Mouse (Mus musculus): Measurements from ENCODE around the gene Bcl2l14. TPM values are rescaled to one million over a fixed set of nuclear protein-coding genes. Genes with fewer than 3 reads are reported as not detected.

Bcl2l14 gene
- polyA plus RNA-seq, 1 experiment: 2.1 TPM

- no peaks in the 10 kb centered on the region for H3K27me3 ChIP-seq (ENCODE audit: control insufficient read depth, insufficient read depth, low read length)
- 95% methylated on average over 3 of the region's 3 CpGs for WGBS
- no peaks in the 10 kb centered on the region for H3K36me3 ChIP-seq (ENCODE audit: control insufficient read depth, insufficient read depth, low read length)
- no peak for DNase-seq
- no peak overlapping the region for H3K27ac ChIP-seq (ENCODE audit: control insufficient read depth, insufficient read depth, low read length)
- peaks cover 14% of the 10 kb centered on the region for H3K4me1 ChIP-seq (replicated peaks; ENCODE audit: control insufficient read depth, insufficient read depth, low read length)
- no peak overlapping the region for H3K4me3 ChIP-seq (ENCODE audit: control insufficient read depth, insufficient read depth, low read length)
- no peak for TF ChIP-seq CTCF (IDR thresholded peaks at IDR 0.05; ENCODE audit: borderline replicate concordance, control insufficient read depth, extremely low read depth, insufficient read depth, low read length, poor library complexity)
- TF ChIP-seq POLR2A (IDR thresholded peaks at IDR 0.05; ENCODE audit: control insufficient read depth, extremely low read depth, insufficient read depth, low read length, poor library complexity): no peak
Observed at GRCm38 (mm10) chr6:134416556-134417105, 20.5 kb downstream of the Bcl2l14 start.

GRCm38 (mm10) chr6:134417886-134418285 is 21.8 kb downstream of the Bcl2l14 start:
- Histone ChIP-seq H3K36me3 (ENCODE audit: control insufficient read depth, insufficient read depth, low read length) (no peaks in the 10 kb centered on the region), H3K27me3 (ENCODE audit: control insufficient read depth, insufficient read depth, low read length) (no peaks in the 10 kb centered on the region), H3K4me3 (ENCODE audit: control insufficient read depth, insufficient read depth, low read length) (no peak overlapping the region), H3K27ac (ENCODE audit: control insufficient read depth, insufficient read depth, low read length) (no peak overlapping the region), H3K4me1 (replicated peaks; ENCODE audit: control insufficient read depth, insufficient read depth, low read length) (peaks cover 14% of the 10 kb centered on the region)
- TF ChIP-seq CTCF (IDR thresholded peaks at IDR 0.05; ENCODE audit: borderline replicate concordance, control insufficient read depth, extremely low read depth, insufficient read depth, low read length, poor library complexity): no peak
- no peak for TF ChIP-seq POLR2A (IDR thresholded peaks at IDR 0.05; ENCODE audit: control insufficient read depth, extremely low read depth, insufficient read depth, low read length, poor library complexity)
- WGBS: 91% methylated on average over 3 of the region's 3 CpGs
- no peak for DNase-seq

- H3K4me1 ChIP-seq (replicated peaks; ENCODE audit: control insufficient read depth, insufficient read depth, low read length): peaks cover 4% of the 10 kb centered on the region; the same call in 1 of the 2 replicates
- 90% methylated on average over 8 of the region's 8 CpGs for WGBS
- no peaks in the 10 kb centered on the region for H3K36me3 ChIP-seq (ENCODE audit: control insufficient read depth, insufficient read depth, low read length)
- TF ChIP-seq CTCF (IDR thresholded peaks at IDR 0.05; ENCODE audit: borderline replicate concordance, control insufficient read depth, extremely low read depth, insufficient read depth, low read length, poor library complexity) (no peak), POLR2A (IDR thresholded peaks at IDR 0.05; ENCODE audit: control insufficient read depth, extremely low read depth, insufficient read depth, low read length, poor library complexity) (no peak)
- no peak for DNase-seq
- H3K27me3 ChIP-seq (ENCODE audit: control insufficient read depth, insufficient read depth, low read length): no peaks in the 10 kb centered on the region
- H3K4me3 ChIP-seq (ENCODE audit: control insufficient read depth, insufficient read depth, low read length): no peak overlapping the region
- no peak overlapping the region for H3K27ac ChIP-seq (ENCODE audit: control insufficient read depth, insufficient read depth, low read length)
Observed at GRCm38 (mm10) chr6:134420375-134420774, 24.3 kb downstream of the Bcl2l14 start.

- Histone ChIP-seq H3K36me3 (ENCODE audit: control insufficient read depth, insufficient read depth, low read length) (no peaks in the 10 kb centered on the region), H3K27me3 (ENCODE audit: control insufficient read depth, insufficient read depth, low read length) (no peaks in the 10 kb centered on the region), H3K4me3 (ENCODE audit: control insufficient read depth, insufficient read depth, low read length) (no peak overlapping the region), H3K27ac (ENCODE audit: control insufficient read depth, insufficient read depth, low read length) (no peak overlapping the region), H3K4me1 (replicated peaks; ENCODE audit: control insufficient read depth, insufficient read depth, low read length) (no peaks in the 10 kb centered on the region)
- 92% methylated on average over 6 of the region's 6 CpGs for WGBS
- TF ChIP-seq CTCF (IDR thresholded peaks at IDR 0.05; ENCODE audit: borderline replicate concordance, control insufficient read depth, extremely low read depth, insufficient read depth, low read length, poor library complexity) (no peak), POLR2A (IDR thresholded peaks at IDR 0.05; ENCODE audit: control insufficient read depth, extremely low read depth, insufficient read depth, low read length, poor library complexity) (no peak)
- DNase-seq: no peak
Observed at GRCm38 (mm10) chr6:134421921-134422320, 25.8 kb downstream of the Bcl2l14 start.

GRCm38 (mm10) chr6:134425216-134425717 is 29.1 kb downstream of the Bcl2l14 start:
- WGBS: 76% methylated on average over 11 of the region's 11 CpGs
- peak; percentile 51 for DNase-seq
- H3K4me3 ChIP-seq (ENCODE audit: control insufficient read depth, insufficient read depth, low read length): no peak overlapping the region

DNA sequence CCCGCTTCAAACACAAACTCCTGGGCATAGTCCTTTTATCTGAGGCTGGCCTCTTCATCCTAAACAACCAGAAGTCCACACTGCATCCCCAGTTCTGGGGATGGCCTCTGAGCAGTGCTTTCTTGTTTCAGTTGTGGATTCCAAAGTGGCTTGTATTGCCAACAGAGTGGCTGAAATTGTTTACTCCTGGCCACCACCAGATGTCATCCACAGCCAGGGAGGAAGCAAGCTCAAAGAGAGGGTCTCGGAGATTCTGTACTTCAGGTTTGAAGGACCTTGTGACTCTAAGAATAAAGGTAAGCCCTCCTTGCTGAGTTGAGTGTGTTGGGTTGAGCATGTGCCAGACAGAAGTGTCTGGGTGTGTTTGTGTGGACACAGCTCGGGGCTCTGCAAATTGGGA is 31.0 kb downstream of the Bcl2l14 start:
- Histone ChIP-seq H3K4me1 (replicated peaks; ENCODE audit: control insufficient read depth, insufficient read depth, low read length) (no peaks in the 10 kb centered on the region), H3K4me3 (ENCODE audit: control insufficient read depth, insufficient read depth, low read length) (no peak overlapping the region), H3K27me3 (ENCODE audit: control insufficient read depth, insufficient read depth, low read length) (no peaks in the 10 kb centered on the region), H3K36me3 (ENCODE audit: control insufficient read depth, insufficient read depth, low read length) (no peaks in the 10 kb centered on the region), H3K27ac (ENCODE audit: control insufficient read depth, insufficient read depth, low read length) (no peak overlapping the region)
- WGBS: 95% methylated on average over 3 of the region's 3 CpGs
- no peak for DNase-seq
- no peak for TF ChIP-seq POLR2A (IDR thresholded peaks at IDR 0.05; ENCODE audit: control insufficient read depth, extremely low read depth, insufficient read depth, low read length, poor library complexity)
- TF ChIP-seq CTCF (IDR thresholded peaks at IDR 0.05; ENCODE audit: borderline replicate concordance, control insufficient read depth, extremely low read depth, insufficient read depth, low read length, poor library complexity): no peak

More at GRCm38 (mm10) chr6:134425216-134425717, 29.1 kb downstream of the Bcl2l14 start:
- TF ChIP-seq CTCF (IDR thresholded peaks at IDR 0.05; ENCODE audit: borderline replicate concordance, control insufficient read depth, extremely low read depth, insufficient read depth, low read length, poor library complexity): peak; percentile 31; the same call in 1 of the 2 replicates
- no peak for TF ChIP-seq POLR2A (IDR thresholded peaks at IDR 0.05; ENCODE audit: control insufficient read depth, extremely low read depth, insufficient read depth, low read length, poor library complexity)
- no peaks in the 10 kb centered on the region for H3K4me1 ChIP-seq (replicated peaks; ENCODE audit: control insufficient read depth, insufficient read depth, low read length)
- no peaks in the 10 kb centered on the region for H3K27me3 ChIP-seq (ENCODE audit: control insufficient read depth, insufficient read depth, low read length)
- no peak overlapping the region for H3K27ac ChIP-seq (ENCODE audit: control insufficient read depth, insufficient read depth, low read length)
- no peaks in the 10 kb centered on the region for H3K36me3 ChIP-seq (ENCODE audit: control insufficient read depth, insufficient read depth, low read length)
